Mouse (Mus musculus): Measurements from ENCODE around the gene Rnf207.

Gene Rnf207

DNA sequence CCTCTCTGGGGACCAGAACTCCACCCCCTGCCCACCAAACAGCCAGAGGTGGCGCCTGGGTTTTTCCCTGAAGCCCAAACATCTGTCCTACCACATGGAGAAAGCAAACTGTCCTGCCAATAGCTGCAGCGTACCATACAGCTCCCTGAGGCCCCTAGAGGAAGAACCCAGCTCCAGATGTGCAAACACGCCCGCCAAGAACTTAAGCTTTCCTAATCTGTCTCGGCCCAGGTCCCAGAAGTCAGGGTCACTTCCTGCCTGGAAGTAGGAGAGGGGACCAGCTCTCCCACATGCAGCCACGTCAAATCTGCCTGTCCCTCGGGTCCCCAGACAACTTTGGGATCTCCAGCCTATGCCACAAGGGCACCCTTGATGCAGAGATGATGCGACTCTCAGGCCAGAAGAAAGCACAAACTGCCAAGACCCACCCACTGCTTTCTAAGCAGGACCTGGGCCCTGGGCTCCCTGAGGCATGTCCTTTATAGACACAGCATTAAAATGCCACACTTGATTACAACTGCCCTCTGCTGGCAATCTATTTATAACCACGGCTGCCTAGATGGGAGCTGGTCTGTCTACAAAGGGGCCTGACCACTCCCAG is 46.2 kb downstream of the Rnf207 start:
- CTCF ChIA-PET, result no interaction called here

DNA sequence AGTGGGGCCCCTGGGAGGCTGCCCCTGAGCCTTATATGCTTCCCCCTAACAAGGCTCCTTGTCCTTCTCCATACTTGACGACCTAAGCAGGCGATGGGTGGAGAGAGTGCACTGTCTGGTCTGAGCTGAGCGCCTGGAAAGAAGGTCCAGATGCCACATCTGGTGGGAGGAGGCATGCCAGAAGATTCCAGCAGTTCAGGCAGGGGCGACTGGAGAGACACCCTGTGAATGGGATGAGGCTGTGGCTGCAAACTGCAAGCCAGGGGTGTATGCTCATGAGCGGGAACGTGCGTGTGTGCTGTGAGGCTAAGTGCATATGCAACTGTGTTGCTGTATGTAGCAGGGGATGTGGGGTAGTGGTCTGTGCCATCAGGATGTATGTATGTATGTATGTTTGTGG is 46.8 kb downstream of the Rnf207 start:
- CTCF ChIA-PET, result no interaction called here

DNA sequence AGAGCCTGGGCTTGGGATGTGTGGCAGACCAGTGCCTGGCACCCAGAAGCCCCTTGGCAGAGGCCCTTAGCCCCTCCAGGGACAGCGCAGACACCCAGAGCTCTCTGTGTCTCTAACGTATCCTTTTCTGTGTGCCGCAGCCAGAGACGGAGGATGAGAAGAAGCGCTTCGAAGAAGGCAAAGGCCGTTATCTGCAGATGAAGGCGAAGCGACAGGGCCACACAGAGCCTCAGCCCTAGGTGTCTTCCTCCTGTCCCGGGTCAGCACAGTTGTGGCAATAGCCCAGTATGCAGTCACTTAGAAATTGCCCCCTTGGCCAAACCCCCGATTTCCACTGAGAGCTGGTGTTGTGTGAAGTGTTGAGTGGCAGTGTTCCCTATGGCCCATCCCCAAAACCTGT is 47.5 kb downstream of the Rnf207 start:
- CTCF ChIA-PET, result no interaction called here

DNA sequence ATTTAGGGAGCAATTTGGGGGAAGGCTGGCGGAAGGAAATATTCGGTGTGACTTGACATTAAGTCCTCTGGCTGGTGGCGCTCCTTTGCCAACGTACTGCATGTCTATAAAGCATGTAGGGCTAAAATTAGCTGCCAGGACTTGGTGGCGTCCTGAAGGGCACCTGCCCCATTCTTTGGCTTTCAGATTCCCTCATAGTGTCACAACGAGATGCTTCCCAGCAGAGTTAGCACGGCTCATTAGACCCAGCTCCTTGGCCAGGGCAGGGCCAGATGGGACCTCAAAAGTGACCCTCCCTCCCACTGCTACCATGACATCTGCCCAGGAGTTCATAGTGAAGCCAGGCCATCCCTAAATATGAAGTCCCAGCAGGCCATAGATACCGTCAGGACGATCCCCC is 48.2 kb downstream of the Rnf207 start:
- CTCF ChIA-PET, result no interaction called here

DNA sequence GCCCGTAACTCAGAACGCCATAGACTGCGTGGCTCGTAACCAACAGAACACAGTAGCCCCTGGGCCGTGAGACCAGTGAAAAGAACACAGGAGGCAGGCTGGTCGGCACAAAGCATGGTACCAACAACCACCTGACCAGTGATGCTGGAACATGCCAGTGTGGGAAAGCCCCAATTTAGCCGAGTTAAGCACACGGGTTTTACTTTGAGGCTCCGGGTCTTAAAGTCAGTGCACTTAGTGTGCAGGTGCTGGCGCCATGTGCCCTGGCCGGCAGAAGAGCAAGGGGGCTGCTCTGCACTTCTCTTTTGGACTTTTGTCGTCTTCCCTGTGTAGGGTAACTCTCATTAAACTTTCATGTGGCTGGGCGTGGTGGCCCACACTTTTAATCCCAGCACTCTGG is 48.8 kb downstream of the Rnf207 start:
- CTCF ChIA-PET, result no interaction called here

DNA sequence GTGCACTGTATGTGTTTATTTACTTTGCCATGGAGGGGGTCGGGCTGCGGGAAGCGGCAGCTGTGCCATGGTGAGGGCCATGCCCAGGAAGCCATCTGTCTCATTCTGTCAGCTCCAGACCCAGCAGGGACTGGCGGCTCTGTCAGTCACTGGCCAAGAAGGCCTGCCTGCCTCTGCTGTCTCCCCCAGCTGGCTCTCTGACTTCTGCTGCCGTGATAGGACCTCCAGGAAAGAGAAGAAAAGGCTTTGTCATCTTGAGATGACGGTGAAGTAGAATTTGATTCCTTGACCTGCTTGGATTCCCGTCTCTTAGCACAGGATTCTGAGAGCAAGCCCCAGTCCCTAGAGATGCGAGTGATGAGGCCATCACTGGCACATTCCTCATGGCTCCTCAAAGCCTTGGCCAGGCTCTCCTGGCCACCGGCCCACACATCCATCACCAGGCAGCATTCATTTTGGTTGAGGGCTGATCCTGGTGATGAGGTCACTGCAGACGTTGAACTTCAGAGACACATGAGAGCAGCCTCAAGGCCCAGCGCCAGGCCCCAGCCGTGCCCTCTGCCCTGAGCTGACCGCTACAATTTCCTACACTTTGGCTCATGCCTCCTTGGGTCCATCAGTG is 50.9 kb downstream of the Rnf207 start:
- CTCF ChIA-PET, result no interaction called here

DNA sequence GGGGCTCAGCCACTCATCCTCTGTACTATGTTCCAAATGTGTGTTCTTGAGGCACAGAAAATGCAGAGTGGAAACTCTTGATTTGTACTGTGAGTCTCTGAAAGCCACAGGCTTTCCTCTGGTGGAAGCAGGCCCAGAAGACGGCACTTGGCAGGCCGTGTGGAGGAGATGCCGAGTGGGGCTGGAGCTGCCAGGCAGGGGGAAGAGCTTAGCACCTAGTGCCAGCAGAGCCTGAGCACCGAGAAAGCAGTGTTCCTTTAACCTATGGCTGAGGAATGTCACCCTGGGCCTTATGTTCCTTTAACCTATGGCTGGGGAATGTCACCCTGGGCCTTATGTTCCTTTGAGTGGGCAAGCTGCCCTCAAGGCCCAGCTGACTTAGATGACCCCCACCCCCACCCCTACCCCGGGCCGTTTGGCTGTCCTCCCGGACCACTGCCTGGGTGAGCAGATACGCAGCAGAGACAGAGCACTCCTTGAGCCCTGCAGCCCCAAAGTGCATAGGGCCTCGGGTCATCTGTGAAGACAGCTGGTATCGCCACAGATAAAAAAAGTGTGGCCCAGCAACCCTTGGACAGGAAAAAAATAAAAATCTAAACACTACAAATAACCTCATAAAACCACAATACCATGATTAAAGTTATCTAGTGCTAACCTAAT is 52.4 kb downstream of the Rnf207 start:
- CTCF ChIA-PET, result no interaction called here

DNA sequence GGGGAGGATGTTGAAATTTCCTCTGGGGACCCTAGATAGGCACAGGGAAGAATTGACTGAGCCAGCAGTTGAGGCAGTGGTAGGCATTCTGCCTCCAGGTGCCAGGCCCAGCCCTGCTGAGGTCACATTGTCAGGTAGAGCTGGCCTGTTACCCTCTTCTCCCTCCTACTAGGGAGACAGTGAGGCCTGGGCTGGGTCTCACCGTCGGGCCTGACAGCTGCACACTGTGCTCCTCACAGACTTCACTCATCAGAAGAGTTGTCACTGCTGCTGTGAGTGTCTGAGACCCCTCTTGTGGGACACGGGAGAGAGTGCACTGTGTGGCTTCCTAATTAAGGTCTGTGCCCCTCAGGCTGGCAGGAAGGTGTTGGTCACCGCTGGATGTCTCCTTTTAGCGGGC is 53.0 kb downstream of the Rnf207 start:
- CTCF ChIA-PET, result no interaction called here

DNA sequence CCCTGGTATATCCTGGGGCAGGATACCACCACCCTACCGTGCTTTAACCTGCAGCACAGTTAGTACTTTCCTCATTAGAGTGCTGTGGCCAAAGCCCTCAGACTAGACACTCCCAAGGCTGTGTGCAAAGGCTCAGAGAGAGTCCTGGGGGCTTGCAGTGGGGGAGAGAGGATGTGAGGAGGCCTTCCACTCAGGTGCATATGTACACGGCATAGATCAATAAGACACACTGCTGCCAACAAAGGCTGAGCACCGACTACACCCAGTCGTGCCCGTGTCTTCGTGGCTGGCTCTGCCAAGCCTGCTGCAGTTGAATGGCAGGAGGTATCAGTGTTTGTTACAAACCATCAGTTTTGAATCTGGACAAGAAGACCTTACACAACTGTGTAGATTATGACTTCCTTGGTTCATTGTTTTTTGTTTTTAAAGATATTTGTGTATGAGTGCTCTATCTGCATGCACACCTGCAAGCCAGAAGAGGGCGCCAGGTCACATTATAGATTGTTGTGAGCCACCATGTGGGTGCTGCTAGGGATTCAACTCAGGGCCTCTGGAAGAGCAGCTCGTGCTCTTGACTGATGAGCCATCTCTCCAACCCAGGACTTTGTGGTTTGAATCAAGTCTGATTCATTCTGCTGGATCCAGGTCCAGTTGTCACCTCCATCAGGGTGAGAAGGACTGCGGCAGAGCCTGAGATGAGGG is 53.8 kb downstream of the Rnf207 start:
- CTCF ChIA-PET, result no interaction called here

DNA sequence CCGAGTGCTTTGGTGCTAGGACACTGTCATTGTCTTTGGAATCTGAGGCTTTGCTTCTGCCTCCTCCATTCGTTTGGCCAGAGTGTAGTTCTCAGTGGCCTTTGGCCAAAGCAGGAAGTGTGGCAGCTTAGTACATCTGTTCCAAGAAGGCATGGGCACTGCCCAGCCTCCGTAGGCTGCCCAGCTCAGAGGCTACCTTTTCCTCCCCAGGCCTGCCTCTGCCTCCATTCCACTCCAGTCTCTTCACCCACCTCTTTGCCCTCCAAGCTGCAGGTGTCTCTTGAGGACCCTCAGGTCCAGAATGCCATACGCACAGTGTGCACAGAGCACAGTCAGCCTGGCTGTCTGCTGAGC is 54.6 kb downstream of the Rnf207 start:
- CTCF ChIA-PET, result no interaction called here

DNA sequence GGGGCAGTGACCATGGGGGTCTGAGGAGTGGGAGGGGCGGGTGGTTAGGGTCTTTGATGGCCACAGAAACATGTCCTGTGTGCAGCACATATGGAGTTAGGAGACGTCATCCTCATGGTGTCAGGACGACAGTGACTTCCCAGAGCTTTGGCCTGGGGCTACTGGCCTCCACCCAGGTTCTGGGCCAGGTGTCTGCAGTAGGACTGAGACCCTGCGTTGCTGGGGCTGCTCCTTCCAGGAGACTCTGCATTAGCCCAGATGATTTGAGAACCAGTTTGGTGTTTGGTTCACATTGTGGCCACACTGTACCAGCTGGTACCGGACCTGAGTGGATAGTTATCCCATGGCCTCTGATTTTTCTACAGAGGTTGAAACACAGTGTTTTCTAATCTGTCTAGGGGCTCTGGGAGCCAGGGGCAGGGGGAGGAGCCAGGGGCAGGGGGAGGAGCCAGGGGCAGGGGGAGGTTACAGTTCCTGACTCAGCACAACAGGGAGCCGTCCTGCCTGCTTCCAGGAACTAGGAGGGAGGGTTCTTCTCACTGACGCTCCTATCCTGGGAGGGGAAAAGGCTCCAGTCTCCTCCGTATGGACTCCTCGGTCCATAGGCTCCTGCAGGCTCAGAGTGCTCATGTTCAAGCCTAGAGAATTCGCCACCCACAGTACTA is 55.1 kb downstream of the Rnf207 start:
- CTCF ChIA-PET, result no interaction called here

DNA sequence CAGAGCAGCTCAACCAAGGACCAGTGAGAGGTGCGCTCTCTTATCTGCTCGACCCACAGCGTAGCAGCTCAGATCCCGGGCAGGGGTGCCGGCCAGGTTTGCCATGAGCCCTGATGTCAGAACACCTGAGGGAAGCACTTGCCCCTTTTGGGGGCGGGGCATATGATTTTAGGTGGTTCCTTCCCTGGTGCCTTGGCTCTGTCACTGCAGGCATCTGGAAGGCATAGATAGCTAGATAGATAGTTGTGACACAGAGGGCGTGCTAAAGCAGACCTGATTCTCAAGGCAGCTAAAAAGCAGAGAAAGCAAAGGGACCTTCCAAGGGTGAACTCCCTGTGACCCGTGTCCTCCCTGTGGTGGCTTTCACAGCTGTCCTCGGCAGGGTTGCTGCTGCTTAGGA is 55.7 kb downstream of the Rnf207 start:
- CTCF ChIA-PET, result interaction anchor here (0.5 kb wide), 1 partner anchor 15 kb away, joined by 8 read pairs; no protein-coding TSS in a partner anchor

DNA sequence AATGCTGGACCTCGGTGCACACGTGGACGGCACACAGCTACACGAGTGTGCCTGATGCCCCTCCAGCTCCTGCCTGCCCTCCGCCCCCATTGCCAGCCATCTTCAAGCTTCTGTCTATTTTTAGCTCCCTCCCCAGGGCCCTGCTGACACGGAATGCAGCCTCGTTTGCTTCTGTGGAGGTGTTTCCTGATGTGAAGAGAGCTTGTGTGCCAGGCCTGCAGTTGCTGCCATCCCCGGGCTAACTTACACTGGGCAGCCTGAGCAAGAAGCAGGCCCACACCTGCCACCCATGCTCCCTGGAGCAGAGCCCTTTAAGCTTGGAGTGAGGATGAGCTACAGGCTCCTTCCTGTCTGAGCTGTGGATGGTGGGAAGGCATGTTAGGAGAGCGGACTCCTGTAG is 56.6 kb downstream of the Rnf207 start:
- CTCF ChIA-PET, result no interaction called here

DNA sequence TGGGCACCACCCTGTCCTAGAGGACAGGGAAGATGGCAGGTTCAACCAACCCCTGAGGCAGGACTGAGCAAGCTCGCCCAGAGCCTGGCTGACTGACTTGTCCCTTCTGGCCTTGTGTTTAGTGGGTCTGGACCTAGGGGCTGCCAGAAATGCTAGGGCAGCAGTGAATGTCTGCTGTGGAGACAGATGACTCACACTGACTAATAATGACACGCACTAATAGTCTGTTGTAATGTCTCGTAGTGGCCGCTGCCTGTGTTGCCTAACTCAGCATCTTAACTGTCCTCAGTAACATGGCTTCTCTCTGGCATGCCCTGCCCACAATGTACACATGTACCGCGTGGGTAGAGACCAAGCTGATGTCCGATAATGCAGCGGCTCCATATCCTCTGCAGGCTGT is 58.3 kb downstream of the Rnf207 start:
- CTCF ChIA-PET, result no interaction called here

DNA sequence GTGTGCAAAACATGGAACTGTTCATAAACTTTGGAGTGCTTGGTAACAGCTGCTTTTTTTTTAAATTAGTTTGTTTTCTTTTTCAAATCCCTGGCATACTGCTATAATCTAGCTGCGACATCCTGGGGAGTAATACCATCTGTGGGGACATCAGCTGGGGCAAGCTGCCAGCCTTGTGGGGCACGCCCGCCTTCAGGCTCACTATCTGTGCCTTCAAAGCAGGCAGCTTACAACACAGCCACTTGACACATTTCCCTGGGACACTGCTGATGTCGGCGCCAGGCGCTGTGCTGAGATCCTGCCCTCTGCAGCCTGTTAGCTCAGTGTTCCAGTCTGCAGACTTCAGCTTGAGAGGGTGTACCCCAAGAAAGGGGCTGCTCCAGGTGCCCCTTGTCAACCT is 61.7 kb downstream of the Rnf207 start:
- CTCF ChIA-PET, result no interaction called here
